Mouse (Mus musculus) cerebellum, adult (tissue): ENCODE data around the gene Tnr.

Source experiments
- ATAC-seq: cut with Nextera tagmentation; 2 replicates; pipeline ENCODE4 v1.9.2; 2017; ENCODE audit warnings: mild to moderate bottlenecking, moderate library complexity, mixed read lengths; ENCODE audit not compliant: insufficient number of reproducible peaks, low FRiP score, low TSS enrichment

The Tnr gene

GRCm38 (mm10) chr1:159619205-159619604 lies 95.6 kb downstream of the Tnr start:
- no peak for ATAC-seq

- ATAC-seq: no peak
Observed at GRCm38 (mm10) chr1:159621321-159621720, 97.8 kb downstream of the Tnr start.

GRCm38 (mm10) chr1:159629119-159629518 lies 105.5 kb downstream of the Tnr start:
- ATAC-seq: no peak

- no peak for ATAC-seq
Observed at GRCm38 (mm10) chr1:159629822-159630589, 106.4 kb downstream of the Tnr start.

GRCm38 (mm10) chr1:159632558-159632957 lies 109.0 kb downstream of the Tnr start:
- no peak for ATAC-seq

- no peak for ATAC-seq
Observed at GRCm38 (mm10) chr1:159639408-159639807, 115.8 kb downstream of the Tnr start.

GRCm38 (mm10) chr1:159645719-159646118 lies 122.2 kb downstream of the Tnr start:
- no peak for ATAC-seq

GRCm38 (mm10) chr1:159650486-159650885 lies 126.9 kb downstream of the Tnr start:
- no peak for ATAC-seq

- no peak for ATAC-seq
Observed at GRCm38 (mm10) chr1:159655241-159655640, 131.7 kb downstream of the Tnr start.

GRCm38 (mm10) chr1:159657856-159658542 lies 134.4 kb downstream of the Tnr start:
- ATAC-seq: no peak

- no peak for ATAC-seq
Observed at GRCm38 (mm10) chr1:159660620-159661501, 137.3 kb downstream of the Tnr start.

GRCm38 (mm10) chr1:159664496-159664895 lies 140.9 kb downstream of the Tnr start:
- ATAC-seq: peak; percentile 76

GRCm38 (mm10) chr1:159664945-159665344 lies 141.4 kb downstream of the Tnr start:
- no peak for ATAC-seq

- ATAC-seq: peak; percentile 53
Observed at GRCm38 (mm10) chr1:159670629-159671150, 147.1 kb downstream of the Tnr start.

GRCm38 (mm10) chr1:159671181-159671580 lies 147.6 kb downstream of the Tnr start:
- no peak for ATAC-seq

- no peak for ATAC-seq
Observed at GRCm38 (mm10) chr1:159674240-159674639, 150.7 kb downstream of the Tnr start.

GRCm38 (mm10) chr1:159675472-159675871 lies 151.9 kb downstream of the Tnr start:
- ATAC-seq: no peak

- ATAC-seq: peak; percentile 94
Observed at GRCm38 (mm10) chr1:159678221-159678935, 154.8 kb downstream of the Tnr start.

- no peak for ATAC-seq
Observed at GRCm38 (mm10) chr1:159681252-159681651, 157.7 kb downstream of the Tnr start.
